Mouse (Mus musculus): ENCODE results near the gene Elof1. TPM values are rescaled to one million over a fixed set of nuclear protein-coding genes. Genes with fewer than 3 reads are reported as not detected.
"Not testable (repeated sequence)": the region's sequence is repeated elsewhere in the genome, so short reads cannot be mapped to it uniquely, and the experiment has no call there.

The Elof1 gene
- polyA plus RNA-seq, 1 experiment from 2014 or later, result 123 TPM

- ATAC-seq (no peak), DNase-seq (ENCODE audit: low read depth, low spot score) (no peak)
- in situ Hi-C loops (cut with MboI; ENCODE audit: low pct_unique_long_range_greater_than_20kb), result no loop called here
- H3K27me3 ChIP-seq, result no peaks in the 10 kb centered on the region
- TF ChIP-seq CTCF (IDR thresholded peaks at IDR 0.05), result no peak
- ChIA-PET POLR2A (no interaction called here), CTCF (interaction anchor here (1.4 kb wide), 1 partner anchor 12 kb away, joined by 4 read pairs; no protein-coding TSS in a partner anchor)
Observed at GRCm38 (mm10) chr9:22092746-22093145, 24.2 kb downstream of the Elof1 start.

- H3K27me3 ChIP-seq, result no peaks in the 10 kb centered on the region
- no peak for TF ChIP-seq CTCF (IDR thresholded peaks at IDR 0.05)
- in situ Hi-C loops (cut with MboI; ENCODE audit: low pct_unique_long_range_greater_than_20kb), result no loop called here
- DNase-seq (ENCODE audit: low read depth, low spot score), result no peak
- ChIA-PET POLR2A (interaction anchor here (0.6 kb wide), 1 partner anchor 275 kb away, joined by 3 read pairs; no protein-coding TSS in a partner anchor), CTCF (no interaction called here)
- no peak for ATAC-seq
Observed at GRCm38 (mm10) chr9:22089986-22090385, 27.0 kb downstream of the Elof1 start.

GRCm38 (mm10) chr9:22089281-22089680 is 27.7 kb downstream of the Elof1 start:
- H3K27me3 ChIP-seq, result no peaks in the 10 kb centered on the region
- POLR2A ChIA-PET, result no interaction called here
- CTCF ChIA-PET, result no interaction called here
- TF ChIP-seq CTCF (IDR thresholded peaks at IDR 0.05), result no peak
- DNase-seq (ENCODE audit: low read depth, low spot score) (no peak), ATAC-seq (no peak)
- in situ Hi-C loops (cut with MboI; ENCODE audit: low pct_unique_long_range_greater_than_20kb), result no loop called here

GRCm38 (mm10) chr9:22087034-22087618 is 29.8 kb downstream of the Elof1 start:
- TF ChIP-seq CTCF (IDR thresholded peaks at IDR 0.05), result no peak
- in situ Hi-C loops (cut with MboI; ENCODE audit: low pct_unique_long_range_greater_than_20kb), result no loop called here
- POLR2A ChIA-PET, result no interaction called here
- ATAC-seq, result no peak
- CTCF ChIA-PET, result no interaction called here
- no peak for DNase-seq (ENCODE audit: low read depth, low spot score)
- no peaks in the 10 kb centered on the region for H3K27me3 ChIP-seq

GRCm38 (mm10) chr9:22086012-22086411 is 31.0 kb downstream of the Elof1 start:
- TF ChIP-seq CTCF (IDR thresholded peaks at IDR 0.05), result no peak
- in situ Hi-C loops (cut with MboI; ENCODE audit: low pct_unique_long_range_greater_than_20kb), result no loop called here
- no peak for DNase-seq (ENCODE audit: low read depth, low spot score)
- ChIA-PET POLR2A (interaction anchor here (0.6 to 1.0 kb wide), 4 partner anchors 13 to 1073 kb away, joined by 3 to 5 read pairs (median 3); no protein-coding TSS in a partner anchor), CTCF (interaction anchor here (0.6 to 1.2 kb wide), 4 partner anchors 10 to 33 kb away, joined by 3 to 4 read pairs (median 3); no protein-coding TSS in a partner anchor)
- no peaks in the 10 kb centered on the region for H3K27me3 ChIP-seq
- ATAC-seq, result no peak

GRCm38 (mm10) chr9:22085022-22085834 is 31.7 kb downstream of the Elof1 start, which contains the start of gene Ecsit:
Ecsit (minus strand) TSS chr9:22085438.
- CTCF ChIA-PET, result interaction anchor here (0.6 to 1.2 kb wide), 4 partner anchors 11 to 33 kb away, joined by 3 to 4 read pairs (median 3); no protein-coding TSS in a partner anchor
- TF ChIP-seq CTCF (IDR thresholded peaks at IDR 0.05), result no peak
- ATAC-seq (peak; percentile 99), DNase-seq (ENCODE audit: low read depth, low spot score) (no peak)
- POLR2A ChIA-PET, result interaction anchor here (0.6 to 1.0 kb wide), 6 partner anchors 14 to 1073 kb away, joined by 3 to 5 read pairs (median 3); no protein-coding TSS in a partner anchor
- no peaks in the 10 kb centered on the region for H3K27me3 ChIP-seq
- in situ Hi-C loops (cut with MboI; ENCODE audit: low pct_unique_long_range_greater_than_20kb), result no loop called here

GRCm38 (mm10) chr9:22084667-22085021 is 32.3 kb downstream of the Elof1 start:
- TF ChIP-seq CTCF (IDR thresholded peaks at IDR 0.05), result no peak
- CTCF ChIA-PET, result interaction anchor here (1.2 kb wide), 1 partner anchor 34 kb away, joined by 3 read pairs; no protein-coding TSS in a partner anchor
- DNase-seq (ENCODE audit: low read depth, low spot score) (no peak), ATAC-seq (no peak)
- no peaks in the 10 kb centered on the region for H3K27me3 ChIP-seq
- POLR2A ChIA-PET, result interaction anchor here (0.9 kb wide), 1 partner anchor 15 kb away, joined by 3 read pairs; no protein-coding TSS in a partner anchor
- in situ Hi-C loops (cut with MboI; ENCODE audit: low pct_unique_long_range_greater_than_20kb), result no loop called here

- CTCF ChIA-PET, result interaction anchor here (1.0 kb wide), 1 partner anchor 7 kb away, joined by 3 read pairs; no protein-coding TSS in a partner anchor
- H3K27me3 ChIP-seq, result no peaks in the 10 kb centered on the region
- TF ChIP-seq CTCF (IDR thresholded peaks at IDR 0.05), result no peak
- DNase-seq (ENCODE audit: low read depth, low spot score) (no peak), ATAC-seq (no peak)
- POLR2A ChIA-PET, result no interaction called here
- in situ Hi-C loops (cut with MboI; ENCODE audit: low pct_unique_long_range_greater_than_20kb), result no loop called here
Observed at GRCm38 (mm10) chr9:22076223-22076622, 40.7 kb downstream of the Elof1 start.

- DNase-seq (ENCODE audit: low read depth, low spot score); POLR2A ChIA-PET; H3K27me3 ChIP-seq; in situ Hi-C loops (cut with MboI; ENCODE audit: low pct_unique_long_range_greater_than_20kb); ATAC-seq: not testable (repeated sequence)
- CTCF ChIA-PET, result interaction anchor here (1.0 kb wide), 1 partner anchor 8 kb away, joined by 3 read pairs; no protein-coding TSS in a partner anchor
Observed at GRCm38 (mm10) chr9:22075778-22076177, 41.2 kb downstream of the Elof1 start.

- no peak for ATAC-seq
- TF ChIP-seq CTCF (IDR thresholded peaks at IDR 0.05), result no peak
- ChIA-PET POLR2A (interaction anchor here (0.7 kb wide), 1 partner anchor 80 kb away, joined by 3 read pairs; no protein-coding TSS in a partner anchor), CTCF (interaction anchor here (1.1 to 1.3 kb wide), 3 partner anchors 10 to 84 kb away, joined by 3 to 5 read pairs (median 4); partner anchors contain the start of gene Ecsit)
- H3K27me3 ChIP-seq, result no peaks in the 10 kb centered on the region
- in situ Hi-C loops (cut with MboI; ENCODE audit: low pct_unique_long_range_greater_than_20kb), result loop anchor here (5.0 kb wide), 1 partner anchor 70 kb away; no protein-coding TSS in a partner anchor
- no peak for DNase-seq (ENCODE audit: low read depth, low spot score)
Observed at GRCm38 (mm10) chr9:22072276-22072675, 44.7 kb downstream of the Elof1 start.

Data from Patski (cell line).